Mouse (Mus musculus) liver, embryonic 13.5 days (tissue): ENCODE data around the gene Pou2af1. TPM values are rescaled to one million over a fixed set of nuclear protein-coding genes. Genes with fewer than 3 reads are reported as not detected.
A peak's percentile ranks its signal among the peaks of the same experiment; 100 is the strongest.

Experiments used
- ATAC-seq: fragments of 200-750 bp; cut with Nextera tagmentation; 2 replicates; pipeline ENCODE4 v1.8.0; 2017; ENCODE audit warnings: low read depth, mild to moderate bottlenecking, moderate number of reproducible peaks, moderate library complexity
- DNase-seq: peaks from one replicate; pipeline ENCODE4 v3.0.0; 2022
- H3K27ac ChIP-seq: fragments of 300-500 bp; sonication (generic); 2 replicates; pipeline ENCODE4 v1.5.1; 2015; ENCODE audit warnings: moderate library complexity, mild to moderate bottlenecking, inconsistent platforms
- H3K27me3 ChIP-seq: fragments of 300-500 bp; sonication (generic); 2 replicates; pipeline ENCODE4 v1.6.1; 2015; ENCODE audit warnings: mild to moderate bottlenecking, inconsistent platforms
- H3K36me3 ChIP-seq: fragments of 300-500 bp; sonication (generic); 2 replicates; pipeline ENCODE4 v1.6.1; 2015; ENCODE audit warnings: mild to moderate bottlenecking, inconsistent platforms
- H3K4me1 ChIP-seq: fragments of 300-500 bp; sonication (generic); replicated peaks from 2 replicates; pipeline ENCODE4 v1.6.1; 2015; ENCODE audit warnings: inconsistent platforms
- H3K4me2 ChIP-seq: fragments of 300-500 bp; sonication (generic); 2 replicates; pipeline ENCODE4 v1.6.1; 2015; ENCODE audit warnings: inconsistent platforms, mild to moderate bottlenecking, moderate library complexity
- H3K4me3 ChIP-seq: fragments of 300-500 bp; sonication (generic); replicated peaks from 2 replicates; pipeline ENCODE4 v1.5.1; 2015; ENCODE audit warnings: mild to moderate bottlenecking, inconsistent platforms
- H3K9ac ChIP-seq: fragments of 300-500 bp; sonication (generic); 2 replicates; pipeline ENCODE4 v1.6.1; 2015; ENCODE audit warnings: mild to moderate bottlenecking, inconsistent platforms
- H3K9me3 ChIP-seq: fragments of 300-500 bp; sonication (generic); replicated peaks from 2 replicates; pipeline ENCODE4 v1.6.1; 2016; ENCODE audit warnings: inconsistent platforms
- WGBS: fragments of 180-500 bp; shearing (Covaris S2); methylation state at CpG from one replicate; pipeline ENCODE4 v1.1.7; 2015; ENCODE audit not compliant: insufficient replicate concordance; 5-methylcytosine and 5-hydroxymethylcytosine counted together
- polyA plus RNA-seq: library from polyadenylated mRNA; unstranded; fragments of >200 nt; fragmentation: Nextera tagmentation; extraction: Ambion mirVana; gene quantifications from 2 replicates; pipeline ENCODE4 v1.2.1, GENCODE M21; 2015

Gene Pou2af1
- polyA plus RNA-seq, 1 experiment from 2014 or later, result 0.08 TPM

- Histone ChIP-seq H3K4me3 (no peak overlapping the region), H3K27ac (no peak overlapping the region), H3K36me3 (no peaks in the 10 kb centered on the region), H3K9ac (no peak overlapping the region), H3K4me2 (no peak overlapping the region), H3K4me1 (0 out of 2 replicates have a peak, but pooled peaks cover 4% of the 10 kb centered on the region), H3K27me3 (no peaks in the 10 kb centered on the region), H3K9me3 (no peaks in the 10 kb centered on the region)
- WGBS, result 26% methylated on average over 4 of the region's 4 CpGs
- DNase-seq (no peak), ATAC-seq (no peak)
Observed at GRCm38 (mm10) chr9:51230701-51231389, 17.3 kb downstream of the Pou2af1 start.

DNA sequence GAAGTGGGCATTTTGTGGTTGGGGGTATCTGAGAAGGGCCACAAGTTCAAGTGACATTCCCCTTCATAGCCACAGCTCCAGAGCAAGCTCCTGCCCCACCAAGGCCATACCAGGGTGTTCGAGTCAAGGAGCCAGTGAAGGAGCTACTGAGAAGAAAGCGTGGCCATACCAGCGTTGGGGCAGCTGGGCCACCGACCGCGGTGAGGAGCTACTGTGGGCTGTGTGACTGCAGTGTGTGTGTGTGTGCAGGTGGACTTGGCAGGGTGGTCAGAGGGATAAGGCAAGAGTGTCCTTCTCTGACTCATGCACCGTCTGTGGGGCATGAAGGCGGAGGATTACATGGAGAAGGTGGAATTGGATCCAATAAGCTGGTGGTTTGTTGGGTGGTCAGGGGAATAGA lies 18.7 kb downstream of the Pou2af1 start:
- Histone ChIP-seq H3K27ac (no peak overlapping the region), H3K4me3 (no peak overlapping the region), H3K9me3 (no peaks in the 10 kb centered on the region), H3K36me3 (no peaks in the 10 kb centered on the region), H3K27me3 (no peaks in the 10 kb centered on the region), H3K9ac (no peak overlapping the region), H3K4me2 (no peak overlapping the region), H3K4me1 (0 out of 2 replicates have a peak, but pooled peaks cover 4% of the 10 kb centered on the region)
- no peak for DNase-seq
- WGBS, result 77% methylated on average over 8 of the region's 8 CpGs
- ATAC-seq, result no peak

DNA sequence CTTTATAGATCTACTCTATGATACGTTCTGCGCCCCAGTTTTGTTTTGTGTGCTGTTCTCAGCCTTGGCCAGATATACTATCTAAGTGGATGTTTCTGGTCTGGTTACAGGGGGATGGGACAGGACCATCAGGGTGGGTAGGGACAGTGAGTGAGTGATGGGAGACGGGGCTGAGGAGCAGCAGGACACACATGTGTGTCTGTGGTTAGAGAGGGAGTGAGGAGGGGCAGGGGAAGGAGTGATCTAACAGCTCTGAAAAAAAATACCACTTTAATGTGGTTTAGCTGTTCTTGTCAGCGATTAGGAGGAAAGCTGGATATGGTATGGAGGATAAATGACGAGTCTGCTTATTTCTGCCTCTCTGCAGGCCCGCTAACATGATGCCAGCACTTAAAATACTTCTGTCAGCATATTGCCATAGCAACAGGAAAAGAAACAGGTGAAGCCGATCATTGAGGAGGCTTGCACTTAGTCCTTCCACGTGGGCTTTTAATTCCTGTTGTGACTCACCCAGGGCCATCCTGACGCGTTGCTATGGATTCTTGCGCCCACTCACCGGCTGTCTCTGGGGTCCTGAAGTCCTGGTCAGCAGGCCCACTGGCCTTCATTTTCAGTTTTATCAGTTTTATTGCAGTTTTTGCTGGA lies 25.4 kb downstream of the Pou2af1 start:
- H3K9ac ChIP-seq, result no peak overlapping the region
- DNase-seq, result no peak

GRCm38 (mm10) chr9:51256780-51257502 lies 43.4 kb downstream of the Pou2af1 start:
- DNase-seq (no peak), ATAC-seq (no peak)
- no peaks in the 10 kb centered on the region for H3K27me3 ChIP-seq
- H3K9ac ChIP-seq, result no peak overlapping the region
- H3K4me2 ChIP-seq, result no peak overlapping the region
- WGBS, result 42% methylated on average over 4 of the region's 4 CpGs
- no peak overlapping the region for H3K4me3 ChIP-seq
- H3K4me1 ChIP-seq, result no peaks in the 10 kb centered on the region
- no peaks in the 10 kb centered on the region for H3K9me3 ChIP-seq
- H3K36me3 ChIP-seq, result no peaks in the 10 kb centered on the region
- H3K27ac ChIP-seq, result no peak overlapping the region

More for the DNA sequence above, 25.4 kb downstream of the Pou2af1 start:
- Histone ChIP-seq H3K36me3 (no peaks in the 10 kb centered on the region), H3K9me3 (no peaks in the 10 kb centered on the region), H3K4me3 (no peak overlapping the region), H3K27me3 (no peaks in the 10 kb centered on the region), H3K4me2 (no peak overlapping the region), H3K4me1 (no peaks in the 10 kb centered on the region), H3K27ac (no peak overlapping the region)
- ATAC-seq, result no peak
- 34% methylated on average over 12 of the region's 12 CpGs for WGBS

GRCm38 (mm10) chr9:51258426-51258825 lies 44.9 kb downstream of the Pou2af1 start:
- WGBS, result 69% methylated on average over 5 of the region's 5 CpGs
- H3K27me3 ChIP-seq, result no peaks in the 10 kb centered on the region
- no peak overlapping the region for H3K9ac ChIP-seq
- no peak overlapping the region for H3K4me3 ChIP-seq
- DNase-seq (no peak), ATAC-seq (no peak)
- no peak overlapping the region for H3K4me2 ChIP-seq
- H3K27ac ChIP-seq, result no peak overlapping the region
- no peaks in the 10 kb centered on the region for H3K9me3 ChIP-seq
- no peaks in the 10 kb centered on the region for H3K4me1 ChIP-seq
- no peaks in the 10 kb centered on the region for H3K36me3 ChIP-seq

- no peaks in the 10 kb centered on the region for H3K36me3 ChIP-seq
- H3K9me3 ChIP-seq, result no peaks in the 10 kb centered on the region
- no peaks in the 10 kb centered on the region; the same call in 1 of the 2 replicates for H3K4me1 ChIP-seq
- no peak overlapping the region for H3K9ac ChIP-seq
- H3K4me2 ChIP-seq, result no peak overlapping the region
- H3K27me3 ChIP-seq, result no peaks in the 10 kb centered on the region
- WGBS, result 60% methylated on average over 5 of the region's 5 CpGs
- H3K4me3 ChIP-seq, result no peak overlapping the region
- no peak overlapping the region for H3K27ac ChIP-seq
- no peak for ATAC-seq
- DNase-seq, result no peak
Observed at GRCm38 (mm10) chr9:51268852-51269251, 55.3 kb downstream of the Pou2af1 start.

DNA sequence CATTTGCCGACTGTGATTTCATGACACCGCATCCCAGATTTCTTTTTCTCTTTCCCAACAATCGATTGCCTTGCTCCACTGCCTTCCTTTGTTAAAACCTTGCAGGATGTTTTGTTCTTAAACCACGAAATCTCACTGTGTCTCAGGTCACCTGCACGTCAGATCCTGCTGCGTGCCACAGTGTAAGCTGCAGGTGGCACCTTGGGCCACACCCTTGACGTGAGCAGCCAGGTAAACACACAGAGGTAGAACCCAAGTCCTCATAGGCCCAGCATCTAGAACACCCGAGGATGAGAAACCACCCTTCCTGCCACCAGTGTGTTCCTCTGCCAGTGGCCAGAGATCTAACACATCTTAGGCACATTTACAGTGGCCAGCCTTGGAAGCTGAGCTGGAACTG lies 57.6 kb downstream of the Pou2af1 start:
- ATAC-seq, result no peak
- Histone ChIP-seq H3K4me3 (no peak overlapping the region), H3K9me3 (no peaks in the 10 kb centered on the region), H3K9ac (no peak overlapping the region), H3K4me2 (no peak overlapping the region), H3K27me3 (no peaks in the 10 kb centered on the region), H3K27ac (no peak overlapping the region), H3K36me3 (no peaks in the 10 kb centered on the region), H3K4me1 (peaks cover 4% of the 10 kb centered on the region)
- WGBS, result 71% methylated on average over 8 of the region's 8 CpGs
- no peak for DNase-seq

GRCm38 (mm10) chr9:51272102-51272501 lies 58.6 kb downstream of the Pou2af1 start:
- WGBS, result 42% methylated on average over 5 of the region's 5 CpGs

DNA sequence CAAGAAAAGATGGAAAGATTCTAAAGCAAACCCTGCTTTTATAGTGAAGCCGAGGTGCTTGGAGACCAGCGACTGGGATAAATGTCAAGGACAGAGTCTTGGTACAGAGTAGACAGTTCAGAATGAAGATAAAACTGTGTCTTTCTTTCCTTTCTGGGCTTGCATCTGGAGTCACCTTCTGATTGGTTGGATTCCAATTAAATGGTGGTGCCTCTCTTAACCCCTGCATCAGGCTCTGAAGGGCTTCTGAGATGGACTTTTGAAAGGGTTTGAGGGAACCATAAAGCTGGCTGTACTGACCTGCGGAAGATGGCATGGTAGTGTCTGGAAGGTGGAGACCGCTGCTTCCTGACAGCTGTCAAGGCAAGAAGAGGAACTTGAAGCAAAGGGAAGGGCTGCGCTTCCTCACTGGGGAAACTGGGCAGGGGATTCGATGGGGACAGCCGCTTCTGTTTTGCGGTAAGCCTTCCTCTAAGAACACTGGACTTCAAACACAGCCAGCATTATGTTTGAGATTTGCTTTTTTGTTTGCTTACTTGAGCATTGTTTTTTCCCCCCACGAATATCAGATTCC lies 60.2 kb downstream of the Pou2af1 start:
- Histone ChIP-seq H3K4me3 (no peak overlapping the region), H3K4me2 (no peak overlapping the region), H3K9ac (no peak overlapping the region), H3K4me1 (peaks cover 4% of the 10 kb centered on the region), H3K9me3 (no peaks in the 10 kb centered on the region), H3K27ac (no peak overlapping the region), H3K36me3 (no peaks in the 10 kb centered on the region), H3K27me3 (peaks cover 14% of the 10 kb centered on the region)
- DNase-seq (no peak), ATAC-seq (no peak)
- 20% methylated on average over 9 of the region's 9 CpGs for WGBS

More at GRCm38 (mm10) chr9:51272102-51272501, 58.6 kb downstream of the Pou2af1 start:
- DNase-seq (no peak), ATAC-seq (no peak)
- Histone ChIP-seq H3K4me3 (no peak overlapping the region), H3K4me2 (no peak overlapping the region), H3K27me3 (no peaks in the 10 kb centered on the region), H3K36me3 (no peaks in the 10 kb centered on the region), H3K9me3 (no peaks in the 10 kb centered on the region), H3K27ac (no peak overlapping the region), H3K9ac (no peak overlapping the region), H3K4me1 (peaks cover 4% of the 10 kb centered on the region)

DNA sequence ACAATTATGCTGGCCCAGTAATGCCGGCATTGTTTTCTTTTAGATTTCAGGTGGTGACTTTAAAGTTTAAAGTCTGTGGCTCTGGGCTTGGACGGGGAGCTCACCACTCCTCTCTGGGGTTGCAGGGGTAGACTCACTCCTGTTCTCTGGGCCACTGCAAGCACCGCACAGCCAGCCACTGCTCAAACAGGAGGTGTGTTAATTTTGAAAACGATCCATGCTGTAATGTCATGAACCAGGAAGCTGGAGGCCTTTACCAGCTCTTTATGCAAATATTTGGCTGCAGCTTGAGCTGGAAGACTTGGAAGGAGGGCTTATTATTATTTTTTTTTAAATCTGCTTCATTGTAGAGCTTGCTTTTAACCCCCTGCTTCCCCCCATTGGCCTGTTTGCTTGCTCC lies 61.2 kb downstream of the Pou2af1 start:
- H3K4me2 ChIP-seq, result no peak overlapping the region
- H3K27ac ChIP-seq, result no peak overlapping the region
- WGBS, result 22% methylated on average over 4 of the region's 4 CpGs
- H3K4me3 ChIP-seq, result no peak overlapping the region
- no peaks in the 10 kb centered on the region for H3K36me3 ChIP-seq
- H3K27me3 ChIP-seq, result peaks cover 24% of the 10 kb centered on the region
- no peak for ATAC-seq
- H3K9ac ChIP-seq, result no peak overlapping the region
- H3K9me3 ChIP-seq, result no peaks in the 10 kb centered on the region
- no peak for DNase-seq
- peaks cover 4% of the 10 kb centered on the region for H3K4me1 ChIP-seq

- no peak for ATAC-seq
- H3K9ac ChIP-seq, result no peak overlapping the region
- peak overlapping the region; percentile 68 for H3K4me2 ChIP-seq
- no peaks in the 10 kb centered on the region for H3K36me3 ChIP-seq
- H3K4me3 ChIP-seq, result peak overlapping the region; percentile 53
- H3K4me1 ChIP-seq, result peaks cover 4% of the 10 kb centered on the region
- H3K27ac ChIP-seq, result no peak overlapping the region
- DNase-seq, result no peak
- H3K27me3 ChIP-seq, result peaks cover 43% of the 10 kb centered on the region
- H3K9me3 ChIP-seq, result no peaks in the 10 kb centered on the region
- 25% methylated on average over 13 of the region's 13 CpGs for WGBS
Observed at GRCm38 (mm10) chr9:51277834-51278498, 64.5 kb downstream of the Pou2af1 start.
